Mouse (Mus musculus) c-Kit-positive CD71-positive TER-119-negative erythroid progenitor cells, embryonic 14.5 days (primary cell): ENCODE data around the gene Strn.
A peak's percentile ranks its signal among the peaks of the same experiment; 100 is the strongest.

ENCODE experiments used
- DNase-seq: peaks from one replicate; pipeline ENCODE4 v3.0.0-alpha.2; 2013; ENCODE audit warnings: low read depth

Strn gene

DNA sequence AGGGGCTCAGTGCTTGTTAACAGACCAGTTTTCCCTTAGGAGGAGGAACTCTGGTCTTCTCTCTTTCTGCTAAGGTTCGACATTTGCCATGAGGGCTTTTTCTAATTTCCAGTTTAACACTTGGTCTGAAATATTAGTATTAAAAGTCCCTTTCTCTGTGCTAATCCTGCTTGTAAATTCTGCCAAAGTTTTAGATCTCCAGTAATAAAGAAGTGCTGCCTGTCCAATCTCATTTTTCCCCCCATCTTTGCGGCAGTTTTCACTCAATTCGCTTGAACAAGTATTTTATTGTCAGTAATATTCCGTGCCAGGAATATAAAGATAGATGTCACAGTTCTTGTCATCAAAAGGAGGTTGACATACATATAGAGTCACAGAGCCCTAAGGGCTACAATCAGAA, at the start of gene Strn:
Gene Strn (minus strand): TSS at position 101 of the 400 bp plus-strand sequence.
- DNase-seq = no peak

DNA sequence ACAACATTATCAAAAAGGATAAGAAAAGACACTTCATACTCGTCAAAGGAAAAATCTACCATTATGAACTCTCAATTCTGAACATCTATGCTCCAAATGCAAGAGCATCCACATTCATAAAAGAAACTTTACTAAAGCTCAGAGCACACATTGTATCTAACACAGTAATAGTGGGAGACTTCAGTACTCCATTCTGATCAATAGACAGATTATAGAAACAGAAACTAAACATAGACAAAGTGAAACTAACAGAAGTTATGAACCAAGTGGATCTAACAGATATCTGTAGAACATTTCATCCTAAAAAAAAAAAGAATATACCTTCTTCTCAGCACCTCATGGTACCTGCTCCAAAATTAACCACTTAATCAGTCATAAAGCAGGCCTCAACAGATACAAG, 41.8 kb upstream of the Strn start:
- no peak for DNase-seq

DNA sequence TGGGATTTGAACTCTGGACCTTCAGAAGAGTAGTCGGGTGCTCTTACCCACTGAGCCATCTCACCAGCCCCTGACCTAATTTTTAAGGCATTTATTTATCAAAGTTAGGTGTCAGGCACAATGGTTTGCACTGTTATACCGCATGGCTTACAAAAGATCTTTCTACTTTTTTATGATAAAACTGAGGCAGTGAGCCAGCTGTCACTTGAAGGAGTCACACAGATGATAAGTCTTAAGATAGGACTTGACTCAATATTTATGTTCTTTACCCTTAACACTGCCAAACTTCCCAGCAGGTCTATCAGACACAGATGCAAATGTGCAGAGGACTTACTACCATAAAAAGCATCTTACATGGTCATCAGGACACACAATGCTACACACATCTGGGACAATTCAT, 35.3 kb upstream of the Strn start:
- DNase-seq = no peak

DNA sequence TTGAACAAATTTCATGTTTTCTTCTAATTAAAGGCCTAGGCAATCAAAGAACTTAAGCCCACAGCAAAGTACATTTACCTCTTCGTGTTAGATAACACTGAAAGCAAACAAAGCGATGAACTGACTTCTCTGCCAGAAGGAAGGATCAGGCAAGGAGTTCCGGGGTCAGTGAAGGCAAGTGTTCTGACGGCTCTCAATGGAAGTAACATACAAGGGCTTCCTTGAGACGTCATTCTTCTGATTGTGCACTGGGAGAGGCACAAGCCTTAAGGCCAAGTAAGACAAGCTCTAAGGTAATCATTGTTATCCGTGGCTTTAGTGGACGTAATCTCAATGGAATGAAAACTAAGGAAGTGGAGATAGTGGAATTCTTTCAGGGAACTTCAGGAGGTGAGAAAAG, 33.9 kb upstream of the Strn start:
- DNase-seq = no peak

DNA sequence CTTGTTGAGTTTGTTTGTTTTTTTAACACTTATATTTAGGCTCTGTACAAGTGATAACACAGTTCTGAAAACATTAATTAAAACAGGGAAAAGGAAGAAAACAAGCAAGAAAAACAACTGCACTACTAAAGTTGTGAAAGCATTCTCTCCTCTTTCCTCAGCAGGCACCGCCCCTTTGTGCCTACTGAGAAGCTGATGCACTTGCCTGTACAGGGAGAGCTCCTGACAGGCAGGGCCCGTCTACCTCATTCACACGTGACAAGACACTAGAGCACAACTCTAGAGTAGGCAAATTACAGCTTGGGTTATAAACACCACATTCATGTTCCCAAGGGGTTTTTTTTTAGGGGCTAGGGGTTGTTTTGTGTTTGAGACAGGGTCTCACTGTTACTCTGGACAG, 32.3 kb upstream of the Strn start:
- no peak for DNase-seq

DNA sequence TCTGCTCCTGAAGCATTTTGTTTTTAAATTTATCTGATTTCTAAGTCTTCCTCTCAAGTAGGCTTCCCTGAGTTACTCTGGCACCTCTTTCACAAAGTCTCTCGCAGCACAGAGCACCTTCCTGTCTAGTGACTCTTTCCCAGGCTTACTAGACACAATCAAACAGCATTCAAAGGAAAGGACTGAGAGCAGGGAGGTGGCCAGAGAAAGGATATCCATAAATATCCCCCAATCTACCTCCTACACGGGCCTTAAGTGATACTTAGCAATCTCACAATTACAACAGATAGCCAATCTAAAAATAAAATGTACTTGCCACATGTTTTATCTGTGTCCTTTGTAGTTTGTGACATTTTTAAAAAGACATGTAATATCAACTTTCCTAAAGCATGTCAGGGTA, 31.9 kb upstream of the Strn start:
- DNase-seq = no peak

DNA sequence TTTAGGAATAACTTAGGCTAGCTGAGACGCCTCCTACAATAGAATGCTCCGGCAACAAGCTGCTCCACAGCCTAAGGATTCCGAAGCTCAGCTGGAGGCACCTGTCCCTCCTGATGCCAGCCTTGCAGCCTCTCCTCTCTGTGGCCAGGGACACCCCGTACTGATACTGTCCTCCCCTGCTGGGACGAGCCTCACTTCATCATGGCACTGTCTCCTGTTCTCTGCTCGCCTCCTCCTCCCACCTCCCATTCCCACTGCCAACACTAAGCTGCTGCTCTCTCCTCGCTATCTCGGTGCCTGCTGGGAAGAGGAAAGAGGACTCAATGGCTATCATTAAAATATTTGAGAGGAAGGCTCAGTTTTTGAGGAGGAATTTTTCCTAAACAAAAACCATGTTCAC, 30.6 kb upstream of the Strn start:
- DNase-seq = no peak

DNA sequence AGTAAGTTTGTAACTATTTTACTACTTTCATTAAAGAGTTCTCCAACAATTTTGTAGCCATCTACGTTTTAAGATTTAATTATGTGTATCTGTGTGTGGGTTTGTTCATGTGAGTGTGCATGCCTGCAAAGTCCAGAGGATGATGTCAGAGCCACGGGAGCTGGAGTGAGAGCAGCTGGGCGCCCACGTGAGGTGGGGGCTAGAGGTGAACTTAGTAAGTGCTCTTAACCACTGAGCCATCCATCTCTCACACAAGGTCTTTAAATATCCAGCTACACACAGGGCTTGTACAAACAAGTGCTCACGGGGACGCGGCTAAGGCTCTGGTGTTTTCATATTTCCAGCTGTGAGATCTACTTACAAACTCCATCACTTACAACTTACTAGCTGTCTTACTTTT, 29.1 kb upstream of the Strn start:
- no peak for DNase-seq

DNA sequence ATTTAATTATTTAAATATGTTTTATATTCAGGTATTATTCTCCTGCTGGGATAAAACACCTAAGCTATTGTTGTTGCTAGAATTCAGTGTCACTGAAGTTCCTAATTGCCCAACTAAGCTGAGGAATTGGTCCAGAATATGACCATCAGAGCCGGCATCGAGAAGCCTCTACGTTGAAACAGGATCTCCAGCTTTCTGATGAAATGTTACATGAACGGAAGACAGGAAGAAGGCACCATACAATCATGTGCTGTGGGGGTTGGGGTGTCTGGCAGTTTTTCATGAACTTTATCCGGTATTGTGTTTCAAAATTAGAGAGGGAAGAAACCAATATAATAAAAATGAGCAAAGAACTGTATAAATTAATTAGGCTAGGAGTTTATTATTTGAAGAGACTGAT, 26.3 kb upstream of the Strn start:
- DNase-seq = no peak

DNA sequence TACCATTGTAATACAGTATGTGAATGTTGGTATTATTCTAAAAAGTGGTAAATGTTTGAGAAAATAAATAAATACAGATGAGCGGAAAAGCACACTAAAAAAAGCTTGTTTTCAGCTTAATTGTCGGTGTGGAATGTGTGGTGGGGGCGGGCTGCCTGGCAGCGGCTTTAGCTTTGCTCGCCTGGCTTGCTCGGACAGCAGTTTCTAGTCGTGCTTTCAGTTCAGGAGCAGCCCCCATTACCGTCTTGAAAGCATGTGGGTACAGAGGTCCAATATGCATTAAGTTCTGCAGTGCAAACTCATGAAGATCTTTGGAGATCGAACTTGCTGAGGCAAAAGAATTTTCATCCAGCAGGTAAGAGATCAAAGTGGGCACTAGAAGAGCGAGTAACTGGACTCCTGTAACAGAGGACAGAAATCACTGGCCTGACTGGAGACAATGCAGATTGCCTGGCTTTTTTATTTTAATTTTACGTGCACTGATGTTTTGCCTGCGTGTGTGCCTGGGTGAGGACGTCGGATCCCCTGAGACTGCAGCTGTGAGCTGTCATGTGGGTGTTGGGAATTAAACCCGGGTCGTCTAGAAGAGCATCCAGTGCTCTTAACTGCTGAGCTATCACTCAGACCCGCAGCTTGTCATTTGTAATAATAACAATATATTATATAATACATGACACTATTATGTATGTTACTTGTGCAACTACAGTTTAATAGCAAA, 16.1 kb upstream of the Strn start:
- no peak for DNase-seq

DNA sequence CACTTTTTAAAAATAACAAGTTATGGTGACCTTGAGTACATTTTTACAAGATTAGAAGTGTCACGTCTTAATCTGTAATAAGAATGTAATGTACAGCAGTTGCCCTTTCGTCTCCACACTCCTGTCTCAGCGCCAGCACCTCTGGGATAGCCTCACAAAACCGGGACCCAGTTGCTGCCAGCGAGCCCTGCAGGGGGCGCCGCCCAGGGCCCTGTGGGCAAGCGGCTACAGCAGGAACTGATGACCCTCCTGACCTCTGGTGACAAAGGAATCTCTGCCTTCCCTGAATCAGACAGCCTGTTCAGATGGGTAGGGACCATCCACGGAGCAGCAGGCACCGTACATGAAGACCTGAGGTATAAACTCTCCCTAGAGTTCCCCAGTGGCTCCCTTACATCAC, 15.1 kb upstream of the Strn start:
- no peak for DNase-seq

DNA sequence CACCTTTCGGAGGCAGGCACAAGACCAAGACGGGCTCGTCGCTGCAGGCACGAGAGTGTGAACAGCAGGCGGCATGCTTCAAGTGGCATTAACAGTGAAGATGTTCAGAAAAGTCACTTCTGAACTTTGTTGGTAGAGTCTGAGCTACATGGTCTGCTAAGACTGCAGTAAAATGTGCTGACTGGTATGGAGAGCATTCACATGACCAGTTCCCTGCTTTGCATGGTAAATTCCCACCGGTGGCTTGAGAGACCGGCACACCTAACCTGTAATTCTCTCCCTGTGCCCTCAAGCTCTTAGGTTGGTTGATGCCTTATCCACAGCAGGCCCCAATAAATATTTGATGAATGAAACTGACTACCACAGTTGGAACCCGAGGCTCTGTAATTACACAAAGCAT, 11.4 kb upstream of the Strn start:
- no peak for DNase-seq

DNA sequence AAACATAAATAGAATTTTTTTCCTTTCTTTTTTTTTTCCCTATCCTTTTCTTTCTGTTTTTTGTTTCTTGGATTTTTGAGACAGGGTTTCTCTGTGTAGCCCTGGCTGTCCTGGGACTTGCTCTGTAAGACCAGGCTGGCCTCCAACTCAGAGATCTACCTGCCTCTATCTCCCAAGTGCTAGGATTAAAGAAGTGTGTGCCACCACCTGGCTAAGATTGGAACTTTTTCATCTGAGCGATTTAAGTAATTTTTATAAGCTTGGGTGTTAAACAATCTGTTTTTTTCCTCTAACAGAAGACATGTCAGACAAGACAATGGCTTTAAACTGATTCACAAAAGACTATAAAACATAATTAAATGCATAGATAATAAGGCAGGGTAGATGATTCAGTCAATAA, 1.4 kb upstream of the Strn start:
- DNase-seq = no peak

DNA sequence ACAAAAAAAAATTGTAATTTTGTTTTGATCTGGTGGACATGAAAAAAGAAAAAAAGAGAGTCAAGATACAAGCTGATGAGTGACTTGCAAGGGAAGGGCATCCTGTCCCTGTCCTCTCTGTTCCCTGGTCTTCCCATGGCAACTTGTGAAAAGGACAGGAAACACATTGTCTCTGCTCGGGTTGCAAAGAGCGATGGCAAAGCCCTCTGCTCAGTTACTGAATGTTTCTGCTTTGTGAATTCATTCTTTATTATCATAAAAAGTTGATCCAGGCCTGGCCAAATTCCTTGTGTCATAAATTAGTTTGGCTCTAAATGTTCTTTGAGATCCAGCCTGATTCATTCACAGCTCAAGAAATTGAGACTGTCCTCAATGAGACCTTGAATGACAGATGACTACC, 775 bp upstream of the Strn start:
- DNase-seq = no peak

DNA sequence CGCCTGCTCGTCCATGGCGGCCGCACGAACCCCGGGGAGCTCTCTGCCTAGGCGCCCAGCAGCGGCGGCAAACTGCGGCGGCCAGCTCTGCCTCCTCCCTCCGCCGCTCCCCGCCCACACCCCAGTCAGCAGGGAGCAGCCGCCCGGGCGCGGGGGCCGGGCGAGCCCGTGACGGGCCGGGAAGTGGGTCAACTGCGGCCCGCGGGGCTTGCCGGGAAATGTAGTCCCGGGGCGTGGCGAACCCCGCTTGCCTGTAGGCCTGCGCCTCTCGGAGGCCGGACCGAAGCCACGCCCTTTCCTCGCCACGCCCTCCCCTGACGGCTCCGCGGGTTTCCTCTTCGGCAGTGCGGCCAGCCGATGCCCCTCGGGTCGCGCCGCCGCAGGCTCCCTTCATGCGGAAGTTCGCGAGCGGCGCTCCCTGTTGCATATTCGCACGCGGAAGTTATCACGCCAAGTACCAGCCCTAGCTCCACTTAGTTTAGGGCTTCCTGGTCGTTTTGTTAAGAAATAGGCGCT, 465 bp downstream of the Strn start:
- peak; percentile 95 for DNase-seq

DNA sequence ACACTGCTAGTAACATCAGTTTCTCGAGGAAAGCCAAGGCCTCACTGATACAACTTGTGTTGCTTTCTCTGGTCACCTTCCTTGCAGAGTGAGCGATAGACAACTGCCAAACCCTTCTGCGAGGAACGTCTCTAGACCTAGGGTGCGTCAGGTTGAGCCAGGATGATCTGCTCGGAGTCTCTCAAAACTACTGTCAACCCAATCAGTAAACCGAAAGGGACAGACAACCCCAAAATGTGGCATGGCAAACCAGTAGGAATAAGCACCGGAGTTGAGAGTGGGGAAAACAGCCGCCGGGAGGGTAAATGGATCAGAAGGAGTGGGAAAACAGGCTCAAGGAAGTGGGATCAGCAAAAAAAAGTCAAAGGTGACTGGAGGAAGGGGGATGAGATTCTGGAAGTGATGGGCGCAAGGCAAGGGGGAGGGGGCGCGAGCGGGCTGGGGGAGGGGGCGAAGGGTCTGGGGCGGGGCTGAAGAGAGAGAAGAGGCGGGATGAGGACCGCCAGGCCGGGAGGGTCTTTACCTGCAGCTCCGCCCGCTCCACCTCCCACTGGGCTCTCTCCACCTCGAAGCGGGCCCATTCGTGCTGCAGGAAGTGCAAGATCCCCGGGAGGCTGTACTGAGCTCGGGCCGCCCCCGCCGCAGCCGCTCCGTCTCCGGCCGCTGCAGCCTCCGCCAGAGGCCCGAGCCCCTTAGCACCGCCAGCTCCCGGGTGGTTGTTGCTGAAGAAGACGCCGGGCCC, 1.1 kb downstream of the Strn start:
- DNase-seq = peak; percentile 33

DNA sequence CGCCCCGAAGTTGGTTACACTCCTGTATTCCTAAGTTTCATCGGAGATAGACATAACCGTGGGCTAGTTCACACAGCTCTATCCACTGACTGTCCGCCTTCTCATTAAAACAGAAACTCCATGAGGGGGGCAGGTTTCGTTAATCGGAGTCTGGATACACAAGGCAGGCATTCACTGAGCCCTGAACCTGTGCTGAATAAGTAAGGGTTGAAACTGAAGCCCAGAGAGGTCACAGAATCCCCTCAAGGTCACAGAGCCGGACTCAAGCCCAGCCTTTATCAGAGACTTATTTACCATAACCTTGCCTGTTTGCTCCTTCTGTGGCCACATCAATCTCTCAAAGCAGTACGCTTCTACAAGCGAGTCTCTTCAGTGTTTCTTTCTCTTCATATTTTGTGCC, 2.2 kb downstream of the Strn start:
- DNase-seq = no peak

DNA sequence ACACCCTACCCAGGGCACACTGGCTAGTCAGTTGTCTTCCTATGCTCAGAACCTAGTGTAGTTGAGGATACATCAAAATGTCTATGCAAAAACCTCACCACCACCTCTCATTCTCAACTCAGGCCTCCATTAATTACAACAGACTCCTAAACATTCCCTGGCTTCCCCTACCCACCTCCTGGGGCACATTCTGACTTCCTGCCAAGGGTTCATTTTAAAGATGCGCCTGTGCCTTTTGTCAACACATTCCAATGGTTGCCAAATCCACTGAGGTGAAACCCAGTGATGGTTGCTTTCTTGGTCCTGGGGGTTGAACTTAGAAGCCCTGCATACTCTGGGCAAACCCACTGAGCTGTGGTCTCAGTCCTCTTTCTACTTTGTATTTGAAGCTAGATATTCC, 4.9 kb downstream of the Strn start:
- no peak for DNase-seq

DNA sequence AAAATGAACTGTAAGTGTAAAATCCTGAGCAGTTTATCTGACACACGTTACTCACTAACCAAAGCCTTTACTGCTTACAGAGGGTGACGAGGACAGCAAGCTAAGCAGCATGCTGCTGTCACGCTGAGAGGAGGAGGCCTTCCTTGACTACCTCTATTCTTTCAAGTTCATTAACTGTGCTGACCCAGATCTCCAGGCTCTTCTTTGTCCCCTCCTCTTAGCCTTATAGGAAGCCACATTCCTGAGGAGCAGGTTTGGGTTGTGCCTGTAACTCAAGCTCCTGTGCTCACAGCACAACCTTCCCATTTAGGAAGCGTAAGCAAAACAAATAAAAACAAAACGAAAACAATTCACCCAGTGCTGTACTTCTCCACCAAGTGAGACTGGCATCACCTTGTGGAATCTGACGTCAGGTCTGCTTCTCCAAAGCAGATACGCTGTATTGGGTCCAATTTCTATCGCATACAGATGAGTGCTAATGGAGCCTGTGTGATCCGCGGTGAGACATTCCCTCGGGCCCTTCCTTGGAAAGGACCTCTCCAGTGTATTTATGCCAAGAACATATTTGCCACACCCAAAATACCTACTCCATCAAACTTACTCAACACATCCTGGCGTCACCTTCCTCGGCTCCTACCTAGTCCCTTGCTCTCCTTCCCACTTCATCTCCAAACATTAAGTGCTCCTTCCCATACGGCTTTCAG, 10.1 kb downstream of the Strn start:
- DNase-seq = no peak

DNA sequence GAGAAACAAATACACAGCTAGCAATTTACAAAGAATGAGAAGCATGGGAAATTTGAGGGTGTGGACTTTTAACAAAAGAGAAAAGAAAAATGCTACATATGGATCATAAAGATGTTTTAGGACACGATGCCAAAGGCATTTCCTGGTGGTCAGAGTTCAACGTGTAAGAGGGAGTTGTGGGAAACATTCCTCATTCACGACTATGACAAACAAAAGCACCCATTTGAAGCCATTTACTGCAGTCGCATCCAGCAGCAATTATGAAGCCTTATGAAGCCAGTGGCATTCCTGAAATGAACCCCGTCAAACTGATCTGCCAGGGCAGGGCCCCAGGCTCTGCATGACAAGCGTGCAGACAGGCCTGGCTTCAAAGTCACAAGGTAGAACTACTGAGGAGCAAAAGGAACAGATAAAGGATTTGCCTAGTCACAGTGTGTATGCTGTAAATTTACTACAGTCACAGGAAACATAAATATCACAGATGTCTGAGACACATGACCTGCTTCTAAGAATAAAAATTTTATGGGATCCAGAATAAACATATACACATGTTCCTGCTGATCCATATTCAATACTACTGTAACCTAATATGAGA, 12.4 kb downstream of the Strn start:
- no peak for DNase-seq

DNA sequence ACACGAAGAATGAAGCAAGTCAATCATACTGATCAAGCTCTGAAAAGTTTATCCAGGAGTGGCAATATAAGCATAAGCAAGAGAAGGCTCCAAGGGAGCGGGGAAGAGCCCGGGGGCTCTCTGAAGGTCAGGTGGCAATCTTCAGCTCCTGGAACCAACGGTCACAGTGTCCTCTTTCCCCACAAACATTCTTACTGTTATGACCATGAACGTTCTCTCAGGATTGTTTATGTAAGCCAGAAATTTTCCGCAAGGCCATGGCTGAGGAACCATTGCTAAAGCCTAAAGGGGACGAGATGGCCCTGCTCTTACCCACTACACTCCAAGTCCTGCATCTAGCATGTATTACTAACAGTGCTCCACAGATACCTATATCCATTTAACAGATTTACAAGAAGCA, 15.3 kb downstream of the Strn start:
- no peak for DNase-seq

DNA sequence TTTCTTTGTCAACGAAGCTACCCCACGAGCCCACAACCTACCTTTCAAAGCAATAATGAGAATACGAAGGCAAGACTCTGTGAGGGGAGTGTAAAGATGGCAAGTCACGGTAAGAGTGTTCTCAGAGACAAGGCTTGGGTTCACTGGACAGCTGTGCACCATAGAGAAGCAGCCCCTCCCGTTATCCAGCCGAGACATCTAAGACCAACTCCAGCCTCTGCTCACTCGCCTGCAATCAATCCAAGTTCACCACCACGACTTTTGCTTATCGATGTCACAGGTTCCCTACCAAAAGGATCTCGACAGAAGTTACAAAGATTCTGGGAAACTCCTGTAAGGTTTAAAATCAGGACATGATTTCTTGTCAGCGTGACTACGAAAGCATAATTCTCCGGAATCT, 17.9 kb downstream of the Strn start:
- no peak for DNase-seq

DNA sequence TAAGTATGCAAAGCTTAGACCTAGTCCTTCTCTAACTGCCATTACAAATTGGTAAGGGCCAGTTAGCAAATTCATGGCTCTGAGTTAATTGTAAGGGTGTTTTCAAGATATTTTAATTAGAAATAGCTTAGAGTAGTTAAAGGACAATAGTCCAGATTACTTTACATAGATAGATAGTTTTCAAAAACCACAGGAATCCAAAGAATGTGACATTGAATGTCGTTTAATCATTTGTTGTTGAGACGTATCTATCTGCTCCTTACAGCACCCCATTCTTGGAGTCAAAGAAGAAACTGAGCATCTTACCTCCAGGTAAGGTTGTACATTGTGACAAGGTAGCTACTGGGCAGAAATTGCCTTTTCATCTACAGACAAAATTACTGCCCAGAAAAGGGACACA, 26.7 kb downstream of the Strn start:
- no peak for DNase-seq
